Mouse (Mus musculus) ES-E14 (cell line): Measurements from ENCODE around the gene Hpdl.

ENCODE experiments used
- CHD2 ChIP-seq: IDR thresholded peaks from 2 replicates; pipeline ENCODE4 v1.6.1; 2014; ENCODE audit warnings: mild to moderate bottlenecking, low read depth, low read length, inconsistent platforms
- HCFC1 ChIP-seq: IDR thresholded peaks from 2 replicates; pipeline ENCODE4 v1.6.1; 2012; ENCODE audit warnings: low read length, inconsistent platforms, borderline replicate concordance; ENCODE audit not compliant: insufficient read depth
- ZC3H11A ChIP-seq: IDR thresholded peaks from 2 replicates; pipeline ENCODE4 v1.6.1; 2012; ENCODE audit warnings: low read depth, mild to moderate bottlenecking, inconsistent platforms, low read length, borderline replicate concordance

- no peak for TF ChIP-seq CHD2
- TF ChIP-seq ZC3H11A, result no peak
- no peak for TF ChIP-seq HCFC1
Measured at GRCm38 (mm10) chr4:116776391-116776790, 45.1 kb downstream of the Hpdl start.
